Mouse (Mus musculus) testis, postnatal 14 days (tissue): ENCODE data around the gene Col5a2.
"Not testable (repeated sequence)": the region's sequence is repeated elsewhere in the genome, so short reads cannot be mapped to it uniquely, and the experiment has no call there.

Experiments used
- DNase-seq: peaks from one replicate; pipeline ENCODE4 v3.0.0; 2021; ENCODE audit warnings: low spot score

Gene Col5a2

DNA sequence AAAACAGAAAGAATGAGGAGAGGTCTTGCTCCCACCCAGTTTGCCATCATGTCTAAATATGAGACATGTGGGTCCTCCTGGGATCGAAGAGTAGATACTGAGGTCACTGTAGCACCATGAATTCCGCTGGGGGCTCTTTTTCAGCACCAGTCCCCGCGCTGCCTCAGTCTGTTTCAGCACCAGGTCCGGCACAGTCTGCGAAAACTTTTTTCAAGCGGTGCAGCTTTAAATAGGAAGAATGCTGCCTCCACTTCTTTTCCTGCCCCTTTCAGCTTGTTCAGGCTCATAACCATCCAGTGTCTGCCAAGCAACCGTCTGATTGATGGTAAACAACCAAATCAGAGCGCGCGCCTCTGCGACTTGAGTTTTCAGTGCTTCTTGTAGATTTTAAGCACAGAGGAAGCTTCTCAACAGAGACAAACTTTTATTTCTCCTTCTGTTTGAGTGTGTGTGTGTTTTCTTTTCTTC is at the start of gene Col5a2:
Gene Col5a2, minus strand, starts transcription at position 418 of the 468 bp plus-strand sequence.
- DNase-seq, result peak; percentile 49

DNA sequence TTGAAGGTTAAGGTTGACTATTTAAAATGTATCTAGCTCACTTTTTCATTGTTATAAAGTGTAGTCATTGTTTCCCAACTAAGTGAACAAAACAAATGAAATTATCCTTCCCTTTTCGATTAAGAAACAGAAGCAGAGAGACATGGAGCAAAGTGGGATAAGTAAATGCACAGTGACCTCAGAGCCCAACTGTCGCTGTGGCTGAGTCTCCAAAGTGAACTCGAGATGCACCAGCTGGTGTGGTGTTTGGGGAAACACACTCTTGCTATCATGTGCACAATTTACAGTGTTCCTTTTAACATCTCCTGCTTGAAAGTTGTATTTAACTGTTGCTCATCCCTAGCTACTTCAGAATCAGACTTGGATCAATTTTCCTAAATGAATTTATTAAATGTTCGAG is 47.4 kb upstream of the Col5a2 start:
- no peak for DNase-seq

DNA sequence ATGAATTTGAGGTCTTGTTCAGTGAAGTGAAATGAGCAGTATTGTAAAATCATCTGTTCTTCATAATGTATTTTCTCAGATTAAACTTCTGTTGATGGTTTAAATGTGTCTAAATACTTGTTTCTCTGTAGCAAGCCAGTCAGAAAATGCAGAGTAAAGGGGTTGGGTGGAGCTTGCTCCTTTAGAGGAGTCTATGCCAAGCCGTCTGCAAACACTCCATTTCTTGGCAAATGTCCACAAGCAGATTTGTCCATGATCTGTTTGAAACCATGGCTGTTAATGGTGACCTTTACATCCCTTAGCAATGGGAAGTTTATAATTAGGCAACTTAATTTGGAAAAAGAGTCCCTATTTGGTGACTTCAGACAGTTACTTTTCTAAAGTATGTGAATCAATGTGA is 38.8 kb upstream of the Col5a2 start:
- DNase-seq, result no peak

DNA sequence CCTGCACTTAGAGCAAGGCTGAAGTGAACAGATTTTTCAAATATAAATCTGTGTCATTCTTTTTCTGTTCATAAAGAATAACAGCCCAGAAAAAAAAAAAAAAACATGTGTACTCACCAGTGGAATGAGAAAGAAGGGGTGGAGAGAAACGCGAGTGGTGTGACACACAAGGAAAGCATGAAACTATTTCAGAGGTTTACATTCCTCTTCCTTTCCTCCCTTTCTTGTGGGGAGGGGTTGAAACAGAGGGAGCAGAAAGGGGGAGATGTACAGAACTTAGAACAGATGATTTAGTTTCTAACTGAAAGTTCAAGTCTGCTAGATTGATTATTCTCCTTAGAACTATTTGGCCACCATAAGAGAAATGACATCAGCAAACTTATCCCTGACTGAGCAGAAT is 38.1 kb upstream of the Col5a2 start:
- no peak for DNase-seq

DNA sequence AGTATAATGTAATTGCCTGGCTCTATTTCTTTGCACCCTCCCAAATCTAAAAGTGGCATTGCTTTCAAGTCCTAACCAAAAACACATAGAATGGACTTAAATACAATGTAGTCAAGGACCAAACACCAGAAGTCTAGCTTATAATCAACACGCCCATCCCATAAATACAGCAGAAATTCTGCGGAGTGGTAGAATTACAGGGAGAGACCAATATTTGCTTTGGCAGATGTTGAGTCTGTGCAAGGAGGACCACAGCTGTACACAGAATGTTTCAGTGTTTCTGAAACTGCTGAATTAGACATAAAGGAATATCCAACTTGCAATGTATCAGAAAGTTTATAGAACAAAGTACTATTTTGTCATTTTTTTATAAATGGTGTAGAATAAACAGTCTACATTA is 28.4 kb upstream of the Col5a2 start:
- DNase-seq, result no peak

DNA sequence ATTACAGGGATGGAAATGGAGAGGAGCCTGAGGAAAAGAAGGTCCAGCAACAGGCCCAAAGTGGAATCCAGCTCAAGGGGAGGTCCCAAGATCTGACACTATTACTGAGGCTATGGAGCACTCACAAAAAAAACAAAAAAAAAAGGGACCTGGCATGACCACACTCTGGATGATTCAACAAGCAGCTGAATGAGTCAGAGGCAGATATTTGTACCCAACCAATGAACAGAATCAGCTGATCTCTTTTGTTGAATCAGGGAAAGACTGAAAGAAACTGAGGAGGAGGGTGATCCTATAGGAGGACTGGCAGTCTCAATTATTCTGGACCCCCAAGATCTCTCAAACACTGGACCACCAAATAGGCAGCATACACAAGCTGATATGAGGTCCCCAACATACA is 24.4 kb upstream of the Col5a2 start:
- DNase-seq, result not testable (repeated sequence)

DNA sequence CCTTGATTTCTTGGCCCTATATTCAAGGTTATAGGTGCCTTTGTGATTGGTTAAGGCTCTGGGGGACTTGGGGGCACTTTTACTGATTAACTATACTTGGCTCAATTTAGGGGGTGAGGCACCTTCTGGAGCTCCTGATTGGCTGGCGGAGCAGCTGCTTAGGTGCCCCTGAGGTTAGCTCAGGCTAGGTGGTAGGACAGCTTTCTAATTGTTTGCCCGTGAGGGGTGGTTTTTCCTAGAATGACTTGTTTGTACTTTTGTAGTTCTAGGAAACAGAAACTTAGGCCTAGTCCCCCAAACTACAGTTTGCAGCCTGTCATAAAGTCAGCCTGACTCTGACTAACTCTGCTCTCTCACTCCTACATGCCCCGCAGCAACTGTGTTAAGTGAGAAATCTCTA is 20.5 kb upstream of the Col5a2 start:
- DNase-seq, result no peak

DNA sequence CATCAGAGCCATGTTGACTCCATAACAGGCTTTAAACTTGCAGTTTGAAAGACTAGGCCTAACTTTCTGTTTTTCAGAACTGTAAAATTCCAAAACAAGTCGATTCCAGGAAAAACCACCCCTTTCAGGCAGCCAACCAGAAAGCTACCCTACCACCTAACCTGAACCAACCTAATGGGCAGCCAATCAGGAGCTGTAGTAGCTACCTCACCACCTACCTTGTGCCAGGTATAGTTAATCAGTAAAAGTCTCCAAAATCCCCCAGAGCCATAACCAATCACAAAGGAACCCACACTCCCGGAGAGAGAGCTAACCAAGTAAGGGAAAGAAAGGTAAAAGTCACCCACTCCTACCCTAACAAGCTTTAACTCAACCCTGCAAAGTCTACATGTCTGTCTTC is 18.4 kb upstream of the Col5a2 start:
- no peak for DNase-seq

DNA sequence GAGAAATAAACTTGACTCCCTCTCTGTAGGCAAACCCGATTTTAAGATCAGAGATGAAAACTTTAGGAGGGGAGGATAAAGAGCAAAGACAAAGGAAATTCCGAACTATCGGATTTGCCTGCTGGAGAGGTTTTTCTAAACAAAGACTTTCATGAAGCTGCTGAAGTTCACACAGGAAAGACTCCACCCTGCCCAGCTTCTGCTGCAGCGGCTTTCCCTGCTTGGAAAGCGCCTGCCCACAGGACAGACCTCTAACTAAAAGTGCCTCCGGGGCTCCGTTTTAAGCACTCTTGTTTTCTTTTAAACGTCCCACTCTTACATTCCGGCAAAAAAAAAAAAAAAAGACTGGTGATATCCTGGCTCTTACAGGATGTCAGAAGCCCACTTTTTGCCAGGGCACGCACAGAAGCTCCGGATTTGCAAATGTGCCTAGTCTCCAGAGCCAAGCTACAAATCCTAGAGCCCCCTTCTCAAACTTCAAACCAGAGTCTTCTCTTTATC is 791 bp downstream of the Col5a2 start:
- peak; percentile 6 for DNase-seq

DNA sequence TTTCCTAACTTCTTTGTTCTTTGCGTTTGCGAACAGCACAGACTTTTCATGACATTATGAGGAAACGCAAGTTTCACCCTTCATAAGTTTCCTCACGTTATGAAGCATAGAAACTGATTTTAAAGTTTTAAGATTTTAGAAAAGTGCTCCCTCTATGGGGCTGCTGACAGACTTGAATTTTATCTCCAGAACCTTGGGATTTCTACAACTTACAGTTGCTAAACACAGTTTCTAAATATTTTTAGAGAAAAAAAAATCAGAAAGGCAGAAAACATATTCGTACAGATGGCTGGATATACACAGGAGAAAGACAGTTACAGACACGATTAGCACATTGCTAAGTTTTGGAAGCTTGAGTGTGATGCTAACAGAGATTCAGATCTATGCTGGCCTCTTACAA is 1.6 kb downstream of the Col5a2 start:
- DNase-seq, result no peak

DNA sequence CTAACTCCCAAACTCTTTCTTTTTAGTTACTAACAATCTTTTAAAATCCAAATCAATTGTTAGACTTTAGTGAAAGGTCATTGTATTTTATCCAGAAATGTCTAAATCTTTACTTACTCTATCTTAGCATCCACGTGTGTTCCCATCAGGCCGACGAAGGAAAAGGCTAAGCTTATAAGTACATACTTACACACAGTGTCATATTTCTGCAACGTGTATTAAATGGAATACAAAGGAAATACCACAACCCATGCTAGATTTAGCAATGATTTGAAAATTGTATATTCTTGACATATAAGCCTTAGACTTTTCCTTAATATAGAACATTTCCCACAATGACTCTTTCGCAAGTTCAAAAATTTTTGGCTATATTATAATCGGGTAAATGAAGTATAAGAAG is 2.6 kb downstream of the Col5a2 start:
- no peak for DNase-seq

DNA sequence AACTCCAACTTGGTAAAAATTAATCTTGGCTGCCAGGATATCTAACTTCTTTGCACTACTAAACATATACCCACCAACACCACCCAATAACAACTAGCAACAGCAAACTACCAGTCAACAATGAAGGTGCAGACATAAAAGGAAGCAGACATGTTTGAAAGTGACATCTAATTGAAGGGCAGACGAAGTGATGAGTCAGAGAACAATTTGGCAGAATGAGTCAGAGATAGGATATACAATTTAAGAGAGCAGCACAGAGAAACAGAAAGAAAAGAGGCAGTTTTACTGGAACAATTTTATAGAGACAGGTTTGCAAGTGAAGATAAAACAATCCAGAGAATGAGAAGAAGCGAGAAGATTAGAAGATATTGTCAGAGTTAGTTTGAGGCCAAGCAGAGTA is 8.1 kb downstream of the Col5a2 start:
- DNase-seq, result no peak

DNA sequence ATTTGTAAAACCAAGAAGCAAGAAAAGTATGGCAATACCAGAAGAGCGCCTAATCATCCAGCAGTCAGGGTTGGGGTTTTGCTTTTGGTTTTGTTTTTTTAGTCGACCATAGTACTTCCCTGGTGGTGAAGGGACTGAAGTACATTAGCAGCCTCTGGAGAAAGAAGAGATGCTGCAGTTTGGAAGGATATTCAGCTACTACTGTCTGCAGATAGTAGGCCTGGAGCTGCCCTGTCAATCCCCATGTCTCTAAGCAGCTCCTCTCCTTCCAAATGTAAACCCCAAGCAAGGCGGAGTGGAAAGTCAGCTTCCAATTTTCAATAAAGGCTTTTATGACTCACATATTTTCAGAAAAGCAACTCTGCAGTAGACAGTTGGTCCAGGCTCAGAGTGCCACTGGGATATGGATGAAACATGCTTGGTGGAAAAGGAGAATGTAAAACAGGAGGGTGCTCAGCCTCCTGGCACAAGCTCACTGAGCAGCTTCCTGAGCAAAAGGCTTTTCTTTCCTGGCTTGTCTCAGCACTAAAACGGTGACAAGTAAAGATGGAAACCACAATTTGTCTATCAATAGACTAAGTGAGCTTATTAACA is 10.9 kb downstream of the Col5a2 start:
- DNase-seq, result no peak

DNA sequence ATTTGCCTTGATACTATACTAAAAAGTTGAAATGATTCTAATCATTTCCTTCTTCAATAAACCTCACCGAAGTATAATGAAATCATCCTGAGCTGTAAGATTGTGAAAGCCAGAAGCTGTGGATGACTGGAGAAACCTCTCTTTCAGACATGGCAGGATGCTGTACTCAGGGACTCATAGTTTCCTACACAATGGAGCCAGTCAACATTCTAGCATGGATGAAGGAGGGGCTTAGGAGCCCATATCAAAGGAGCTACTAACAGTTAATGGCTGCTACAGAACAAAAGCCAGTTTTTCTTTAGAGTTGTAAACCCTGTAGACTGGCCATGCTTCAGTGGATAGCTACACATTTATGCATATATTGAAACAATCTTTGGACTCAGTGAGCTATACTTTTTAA is 12.6 kb downstream of the Col5a2 start:
- DNase-seq, result no peak

DNA sequence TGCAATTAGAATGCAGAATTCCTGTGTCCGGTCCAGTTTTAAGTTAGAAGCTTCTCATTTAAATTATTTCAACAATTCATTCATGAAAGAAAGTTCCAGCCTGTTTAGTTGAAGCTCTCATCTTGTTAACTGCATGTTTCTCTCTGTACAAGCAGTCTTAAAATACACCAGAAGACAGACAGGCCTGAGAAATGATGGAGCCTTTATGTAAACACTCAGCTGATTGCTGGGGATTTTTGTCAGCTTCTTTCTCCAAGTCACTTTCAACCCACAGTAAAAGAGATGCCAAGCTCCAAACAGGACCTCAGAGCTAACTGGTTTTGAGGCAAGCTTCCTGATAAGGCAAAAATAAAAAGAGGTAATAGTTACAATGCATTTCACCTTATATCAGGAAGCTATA is 14.8 kb downstream of the Col5a2 start:
- no peak for DNase-seq

DNA sequence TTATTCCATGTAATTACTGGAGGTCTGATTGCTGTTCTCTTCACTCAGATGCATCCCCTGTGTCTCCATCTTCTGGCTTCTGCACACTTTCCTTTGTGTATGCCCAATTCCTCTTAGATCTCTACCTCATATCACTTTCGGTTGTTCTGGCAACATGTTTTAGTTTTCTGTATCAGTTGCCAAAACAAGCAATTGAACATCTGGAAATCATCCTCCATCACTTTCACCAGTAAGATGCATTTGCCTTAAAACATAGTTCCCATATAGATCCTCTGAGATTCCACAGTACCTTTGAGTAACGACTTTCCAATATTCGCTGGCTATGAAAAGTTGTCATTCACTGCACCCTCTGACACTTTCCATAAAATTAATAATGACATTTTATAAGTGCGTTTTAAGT is 20.1 kb downstream of the Col5a2 start:
- DNase-seq, result no peak

DNA sequence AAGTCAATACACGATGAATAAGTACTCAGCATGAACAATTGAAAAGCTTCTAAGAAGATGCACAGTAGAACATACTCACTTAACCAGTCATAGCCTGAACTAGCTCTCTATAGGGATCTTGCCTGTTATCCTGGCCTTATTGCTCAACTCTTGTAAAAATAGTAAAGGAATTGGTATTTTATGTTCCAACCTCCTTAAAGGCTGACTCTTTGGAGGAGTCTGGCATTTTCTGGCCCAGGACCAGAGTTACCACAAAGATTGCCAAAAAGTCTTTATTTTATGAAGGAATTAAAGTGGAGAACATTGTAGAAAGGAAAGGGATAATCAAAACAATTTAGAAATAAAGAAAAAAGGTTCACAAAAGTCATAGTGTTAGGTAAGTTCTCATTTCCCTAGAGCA is 21.2 kb downstream of the Col5a2 start:
- DNase-seq, result no peak

DNA sequence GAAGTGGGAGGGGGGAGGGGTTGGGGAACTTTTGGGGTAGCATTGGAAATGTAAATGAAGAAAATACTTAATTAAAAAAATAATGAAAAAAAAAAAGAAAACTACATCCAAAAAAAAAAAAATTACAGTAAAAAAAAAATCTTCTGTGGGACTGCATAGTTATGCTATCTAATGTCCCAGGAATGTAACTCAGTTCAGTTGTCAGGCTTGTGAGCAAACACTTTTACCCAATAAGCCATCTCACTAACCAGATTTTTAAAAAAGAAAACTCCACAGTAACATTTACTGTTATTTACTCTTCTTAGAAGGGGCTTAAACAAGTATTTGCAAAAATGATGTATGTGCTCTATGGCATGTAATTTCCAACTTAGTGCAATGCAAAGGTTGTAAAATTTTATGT is 24.0 kb downstream of the Col5a2 start:
- no peak for DNase-seq

DNA sequence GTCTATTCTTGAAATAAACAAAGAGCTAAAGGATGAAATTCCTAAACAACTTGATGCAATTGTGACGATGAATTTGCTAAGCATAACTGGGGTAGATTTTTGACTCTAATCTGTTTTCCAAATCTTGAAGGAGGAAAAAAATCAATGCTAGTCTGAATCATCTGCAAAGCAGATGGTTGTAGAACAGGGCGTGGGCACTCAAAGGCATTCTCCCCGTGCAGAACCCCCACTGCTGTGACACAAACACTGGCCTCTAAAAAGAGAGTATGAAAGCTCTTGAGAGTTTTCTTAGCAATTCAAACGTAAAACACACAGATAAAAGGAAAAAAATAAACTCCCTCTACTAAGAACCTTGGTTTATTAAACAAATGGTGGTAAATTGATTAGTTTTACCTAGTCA is 30.3 kb downstream of the Col5a2 start:
- DNase-seq, result no peak

DNA sequence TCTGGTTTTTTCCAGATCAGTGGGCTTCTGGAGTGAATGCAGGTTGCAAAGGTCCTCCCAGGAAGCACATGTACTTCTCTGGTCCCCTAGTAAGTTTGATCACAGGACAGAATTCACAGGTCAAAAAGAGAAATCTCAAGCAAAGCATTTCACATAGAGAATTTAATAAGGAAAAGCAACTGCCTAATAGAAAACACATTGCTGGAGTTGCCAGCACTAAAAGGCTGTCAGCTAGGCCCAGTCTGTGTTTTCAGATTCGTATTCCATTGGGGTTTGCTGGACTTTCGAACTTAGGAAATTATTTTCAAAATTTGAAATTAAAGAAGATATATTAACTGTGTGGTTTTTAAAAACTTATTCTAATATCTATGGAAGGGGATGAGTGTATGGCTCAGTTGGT is 42.3 kb downstream of the Col5a2 start:
- no peak for DNase-seq

DNA sequence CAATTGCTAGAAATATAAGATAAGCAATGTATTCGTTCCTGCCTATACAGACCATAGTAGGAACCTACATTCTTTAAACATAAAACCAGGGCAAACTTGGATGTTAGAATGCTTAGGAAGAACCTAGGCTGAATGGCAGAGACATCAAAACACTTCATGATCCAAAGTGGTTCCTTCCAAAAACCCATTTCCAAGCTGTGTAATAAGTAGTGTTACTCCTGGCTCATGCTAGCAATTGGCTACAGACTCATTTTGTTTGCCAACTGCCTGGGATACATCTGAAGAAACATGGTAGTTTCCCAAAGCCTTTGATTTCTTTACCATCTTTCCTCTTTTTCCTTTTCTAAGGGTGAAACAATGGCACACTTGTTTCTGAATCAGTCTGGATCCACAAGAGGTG is 47.3 kb downstream of the Col5a2 start:
- DNase-seq, result no peak

DNA sequence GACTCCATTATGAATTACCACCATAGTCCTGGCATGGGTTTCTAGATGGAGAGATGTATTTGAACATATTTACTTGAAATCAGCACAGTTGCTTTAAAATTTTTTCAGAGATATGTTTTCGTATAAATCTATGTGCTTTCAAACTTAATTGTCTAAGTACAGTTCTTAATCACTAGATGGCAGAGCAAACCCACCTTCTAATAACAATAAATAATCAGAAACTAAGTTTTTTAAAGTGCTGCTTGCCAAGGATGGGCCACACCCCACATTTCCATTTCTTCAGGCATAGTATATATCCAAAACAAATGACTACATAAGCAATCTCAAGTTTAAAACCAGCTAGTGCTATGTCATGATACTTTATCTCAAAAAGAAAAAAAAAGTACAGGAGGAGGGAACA is 54.2 kb downstream of the Col5a2 start:
- no peak for DNase-seq

DNA sequence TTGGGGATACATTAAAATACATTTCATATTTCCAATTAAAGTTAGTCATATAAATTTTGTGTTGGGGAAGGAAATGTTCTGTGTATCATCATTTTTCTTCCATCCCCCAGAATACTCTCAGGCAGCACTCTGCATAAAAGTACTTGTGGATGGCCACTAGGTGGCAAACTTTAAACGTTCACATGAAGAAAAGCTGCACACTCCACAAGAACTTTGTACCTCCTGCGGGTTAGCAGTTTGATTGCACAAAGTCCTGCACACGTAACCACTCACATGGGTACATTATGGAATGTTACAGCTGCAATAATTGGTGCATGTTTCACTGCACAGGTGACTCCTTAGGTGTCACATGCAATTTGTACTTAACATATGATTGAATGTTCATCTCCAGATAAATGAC is 71.2 kb downstream of the Col5a2 start:
- DNase-seq, result no peak

DNA sequence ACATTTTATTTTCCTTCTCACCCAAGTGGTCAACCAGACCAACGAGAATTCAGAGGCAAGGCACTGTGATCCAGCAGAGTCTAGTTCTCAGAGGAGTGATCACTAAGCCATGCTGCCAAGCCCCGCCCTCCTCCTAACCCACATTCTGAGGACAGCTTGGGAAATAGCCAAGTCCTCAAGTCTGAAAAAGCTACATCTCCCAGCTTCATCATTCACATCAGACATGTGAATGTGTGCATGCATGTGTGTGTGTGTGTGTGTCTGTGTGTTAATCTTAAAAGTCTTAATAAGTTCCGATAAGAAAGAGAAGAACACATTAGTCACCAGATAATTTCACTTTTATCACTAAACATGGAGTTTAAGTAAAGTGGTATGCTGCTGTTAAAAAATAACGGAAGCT is 72.6 kb downstream of the Col5a2 start:
- peak; percentile 9 for DNase-seq

DNA sequence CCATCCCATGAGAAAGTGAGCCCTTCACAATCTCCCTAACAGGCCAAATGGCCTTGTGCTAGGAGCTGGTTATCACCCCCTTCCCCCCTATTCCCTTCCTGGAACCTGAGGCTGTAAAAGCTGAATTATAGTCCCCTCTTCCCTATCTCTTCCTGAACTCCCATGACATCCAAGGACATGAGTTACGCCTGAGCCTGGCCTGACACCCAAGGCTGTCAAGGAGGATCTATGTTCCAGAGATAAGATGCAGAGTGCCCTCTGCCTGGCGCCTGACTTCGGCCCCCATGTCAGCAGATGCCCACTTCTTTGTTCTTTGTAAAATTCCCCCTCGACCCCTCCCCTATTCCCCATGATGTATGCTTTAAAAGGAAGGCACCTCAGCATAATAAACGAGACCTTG is 73.9 kb downstream of the Col5a2 start:
- not testable (repeated sequence) for DNase-seq
